Mouse (Mus musculus): ENCODE data around the gene Ctse.
A peak's percentile ranks its signal among the peaks of the same experiment; 100 is the strongest.
"Not testable (repeated sequence)": the region's sequence is repeated elsewhere in the genome, so short reads cannot be mapped to it uniquely, and the experiment has no call there.

Ctse gene

DNA sequence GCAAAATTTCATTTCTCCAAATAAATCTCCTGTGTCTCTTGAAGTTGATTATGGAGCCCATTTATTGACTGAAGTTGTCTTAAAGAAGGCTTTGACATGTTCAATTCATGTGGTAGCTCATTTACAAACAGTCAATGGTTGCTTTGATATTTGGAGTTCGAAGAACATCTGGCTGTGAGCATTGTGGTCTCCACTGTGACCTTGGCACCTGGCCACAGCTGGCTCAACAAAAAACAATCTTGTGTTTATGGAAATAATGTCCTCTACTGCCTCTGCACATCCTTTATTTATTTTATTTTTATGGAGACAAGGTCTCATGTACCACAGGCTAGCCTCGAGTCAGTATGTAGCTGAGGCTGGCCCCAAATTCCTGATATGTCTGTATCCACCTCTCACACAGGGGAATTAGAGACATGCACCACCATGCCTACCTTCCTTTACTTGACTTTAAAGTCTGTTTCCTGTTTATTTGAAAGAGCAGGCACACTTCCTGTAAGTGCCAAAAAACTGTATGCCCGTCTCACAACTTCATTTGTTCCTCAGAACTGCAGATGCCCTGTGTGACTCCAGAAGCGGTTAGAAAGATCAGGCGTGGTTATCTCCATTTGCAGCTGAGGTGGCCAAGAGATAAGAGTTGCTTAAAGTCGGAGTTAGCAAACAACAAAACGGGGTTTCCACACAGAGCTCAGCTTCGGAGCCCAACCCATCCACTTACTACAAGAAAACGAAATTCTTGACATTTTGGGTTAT lies at the start of gene Ctse:
Ctse (plus strand) TSS at position 516 of the 750 bp plus-strand sequence.
- peak; percentile 34 to 56 for DNase-seq (ENCODE audit: low spot score in 2 of 2)

DNA sequence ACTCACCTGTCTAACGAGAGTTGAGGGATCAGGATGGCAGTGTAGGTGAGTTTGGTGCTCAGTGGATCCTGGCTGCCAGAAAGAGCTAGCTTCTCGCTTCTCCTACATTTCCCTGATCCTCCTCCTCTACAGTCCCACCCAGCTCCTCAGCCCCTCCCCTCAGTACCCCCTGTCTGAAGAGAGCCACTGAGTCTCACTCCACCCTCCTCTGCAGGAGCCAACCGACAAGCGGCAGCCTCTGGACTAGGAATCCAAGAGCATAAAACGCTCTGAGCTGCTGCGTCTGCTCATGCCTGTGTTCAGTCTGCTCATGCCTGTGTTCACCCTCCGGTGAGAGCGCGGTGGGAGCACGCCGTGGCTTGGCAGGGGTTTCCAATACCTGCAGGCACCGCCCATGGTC lies 39.2 kb upstream of the Ctse start, which contains the start of gene Avpr1b:
Avpr1b (plus strand) TSS at position 335 of the 400 bp plus-strand sequence.
- no peak for DNase-seq (ENCODE audit: low spot score in 2 of 2)

DNA sequence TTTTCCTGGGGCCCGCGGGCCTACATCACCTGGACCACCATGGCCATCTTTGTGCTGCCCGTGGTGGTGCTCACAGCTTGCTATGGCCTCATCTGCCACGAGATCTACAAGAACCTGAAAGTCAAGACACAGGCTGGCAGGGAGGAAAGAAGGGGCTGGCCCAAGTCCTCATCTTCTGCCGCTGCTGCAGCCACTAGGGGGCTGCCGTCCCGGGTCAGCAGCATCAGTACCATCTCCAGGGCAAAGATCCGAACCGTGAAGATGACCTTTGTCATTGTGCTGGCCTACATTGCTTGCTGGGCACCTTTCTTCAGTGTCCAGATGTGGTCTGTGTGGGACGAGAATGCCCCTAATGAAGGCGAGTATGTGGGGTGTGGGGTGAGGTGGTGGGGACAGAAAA lies 37.8 kb upstream of the Ctse start:
- DNase-seq (ENCODE audit: low spot score in 2 of 2), result no peak

DNA sequence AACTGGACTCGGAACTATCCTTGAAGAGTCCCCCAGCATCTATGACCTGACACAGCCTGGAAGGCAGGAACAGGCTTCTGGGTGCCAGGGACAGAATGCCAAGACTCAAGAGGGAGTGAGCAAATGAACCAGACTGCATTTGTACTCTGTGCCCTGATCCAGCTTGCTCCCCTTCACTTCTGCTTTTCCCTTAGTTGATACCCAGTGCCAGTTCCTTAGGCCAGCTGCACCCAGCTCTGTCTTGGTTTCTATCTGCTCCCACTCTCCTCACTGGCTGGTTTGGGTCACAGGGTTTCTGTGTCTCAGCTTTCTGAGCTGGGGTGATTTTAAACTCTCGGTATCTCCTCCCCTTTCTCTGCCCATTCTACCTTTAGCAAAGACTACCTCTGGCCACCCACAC lies 31.4 kb upstream of the Ctse start:
- no peak for DNase-seq (ENCODE audit: low spot score in 2 of 2)

GRCm38 (mm10) chr1:131612556-131613155 lies 25.4 kb upstream of the Ctse start:
- DNase-seq (ENCODE audit: low spot score in 2 of 2), result peak in 1 of 2 experiments; percentile 19

DNA sequence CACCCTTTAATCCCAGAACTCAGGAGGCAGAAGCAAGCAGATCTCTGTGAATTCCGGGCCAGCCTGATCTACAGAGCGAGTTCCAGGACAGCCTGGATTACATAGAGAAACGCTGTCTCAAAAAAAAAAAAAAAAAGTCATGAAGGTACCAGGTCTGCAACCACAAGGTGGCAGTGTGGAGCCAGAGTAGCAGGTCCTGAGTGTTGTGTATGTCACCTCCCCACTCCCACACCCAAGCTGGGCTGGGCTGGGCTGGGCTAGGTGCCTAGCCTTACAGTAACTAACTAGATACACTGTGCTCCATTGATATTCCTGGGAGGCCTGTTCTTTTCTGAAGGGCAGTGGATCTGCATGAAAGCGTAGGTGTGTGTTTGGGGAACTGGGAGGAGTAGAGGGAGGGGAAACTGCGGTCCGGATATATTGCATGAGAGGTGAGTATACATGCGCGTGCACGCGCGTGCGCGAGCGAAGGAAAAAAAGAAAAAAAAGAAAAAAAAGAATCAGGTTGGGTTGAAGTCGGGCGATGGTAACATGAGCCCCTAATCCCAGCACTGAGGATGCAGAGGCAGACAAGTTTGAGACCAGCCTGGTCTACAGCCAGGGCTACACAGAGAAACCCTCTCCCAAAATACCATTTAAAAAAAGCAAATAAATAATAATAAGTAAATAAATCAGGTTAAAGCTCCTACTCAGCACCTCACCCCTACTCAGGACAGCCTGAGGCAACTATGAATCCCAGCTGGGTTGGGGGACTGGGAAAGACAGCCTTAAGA lies 24.6 kb upstream of the Ctse start:
- DNase-seq (ENCODE audit: low spot score in 2 of 2), result peak; percentile 78 to 85

DNA sequence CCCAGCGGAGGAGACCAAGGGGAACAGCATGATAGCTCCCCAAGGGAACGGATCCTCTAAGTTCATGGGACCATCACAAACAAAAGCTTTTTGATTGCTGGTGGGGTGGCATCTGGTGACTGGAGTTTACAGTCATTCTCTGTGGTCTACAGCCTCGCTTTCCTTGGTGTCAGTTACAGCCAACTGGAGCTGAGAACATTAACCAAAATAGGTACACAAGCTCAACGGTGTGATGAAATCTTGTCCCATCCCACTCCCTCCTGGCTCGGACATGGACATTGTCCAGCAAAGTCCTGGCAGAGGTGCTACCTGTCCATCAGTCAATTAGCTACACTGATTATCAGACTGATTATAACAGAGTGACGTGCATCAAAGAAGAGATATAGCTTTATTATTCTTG lies 23.5 kb upstream of the Ctse start:
- DNase-seq (ENCODE audit: low spot score in 2 of 2), result no peak

DNA sequence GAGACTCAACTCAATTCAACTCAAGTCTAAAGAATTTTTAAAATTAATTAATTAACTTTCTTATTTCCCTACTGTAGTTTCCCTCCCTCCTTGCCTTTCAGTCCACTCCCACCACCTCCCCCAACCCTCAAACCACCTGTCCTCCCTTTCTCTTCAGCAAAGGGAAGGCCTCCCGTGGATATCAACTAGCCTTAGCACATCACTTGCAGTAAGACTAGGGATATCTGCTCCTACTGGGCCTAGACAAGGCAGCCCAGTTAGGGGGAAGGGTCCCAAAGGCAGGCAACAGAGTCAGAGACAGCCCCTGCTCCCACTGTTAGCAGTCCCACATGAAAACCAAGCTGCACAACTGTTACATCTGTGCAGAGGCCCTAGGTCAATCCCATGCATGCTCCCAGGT lies 22.0 kb upstream of the Ctse start:
- no peak for DNase-seq (ENCODE audit: low spot score in 2 of 2)

DNA sequence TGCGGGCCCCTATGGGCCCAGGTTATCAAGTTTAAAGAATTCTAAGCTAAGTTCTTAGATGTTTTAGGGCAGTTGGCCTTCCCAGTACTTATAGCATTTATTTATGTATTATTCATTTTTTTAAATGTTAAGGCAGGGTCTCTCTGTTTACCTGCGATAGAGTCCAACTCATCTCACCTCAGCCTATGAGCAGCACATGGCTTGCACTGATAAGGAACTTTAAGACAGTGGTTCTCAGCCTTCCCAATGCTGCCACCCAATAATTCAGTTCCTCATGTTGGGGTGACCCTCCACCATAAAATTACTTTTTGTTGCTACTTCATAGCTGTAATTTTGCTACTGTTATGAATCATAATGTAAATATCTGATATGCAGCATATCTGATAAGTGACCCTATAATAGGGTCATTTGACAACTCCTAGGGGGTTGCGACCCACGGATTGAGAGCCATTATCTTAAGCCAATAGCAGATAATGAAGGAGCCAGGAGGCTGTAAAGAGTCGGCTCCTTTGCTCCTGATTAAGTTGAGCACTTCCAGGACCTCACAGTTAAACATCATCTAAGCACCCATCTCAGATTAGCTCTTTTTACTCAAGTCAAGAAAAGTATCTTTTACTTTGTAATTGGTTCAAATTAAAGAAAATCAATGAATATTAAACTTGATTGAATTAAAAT lies 21.4 kb upstream of the Ctse start:
- DNase-seq (ENCODE audit: low spot score in 2 of 2), result no peak

- no peak for DNase-seq (ENCODE audit: low spot score in 2 of 2)
These were observed 19.5 kb upstream of the Ctse start for GRCm38 (mm10) chr1:131618576-131618975.

DNA sequence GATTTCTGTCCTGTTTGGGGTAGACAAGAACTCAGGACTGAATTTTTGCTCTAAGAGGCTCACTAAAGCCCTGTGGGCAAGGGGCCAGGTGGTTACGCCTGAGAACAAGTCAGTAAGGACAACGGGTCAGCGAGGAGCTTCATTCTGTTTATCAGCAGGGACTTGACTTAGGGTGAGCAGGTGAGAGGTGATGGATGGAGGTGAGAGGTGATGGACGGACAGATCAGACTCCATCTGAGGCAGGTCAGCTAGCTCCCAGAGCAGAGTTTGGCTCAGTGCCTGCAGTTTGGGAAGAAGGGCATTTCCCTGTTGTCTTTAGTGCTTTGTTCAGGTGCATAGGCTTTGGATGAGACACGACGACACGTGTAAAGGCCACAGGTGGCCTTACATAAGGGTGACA lies 18.8 kb upstream of the Ctse start:
- DNase-seq (ENCODE audit: low spot score in 2 of 2), result no peak

GRCm38 (mm10) chr1:131623644-131624043 lies 14.5 kb upstream of the Ctse start:
- DNase-seq (ENCODE audit: low spot score in 2 of 2), result no peak

- no peak for DNase-seq (ENCODE audit: low spot score in 2 of 2)
These were observed 13.8 kb upstream of the Ctse start for GRCm38 (mm10) chr1:131624175-131624835.

- DNase-seq (ENCODE audit: low spot score in 2 of 2), result no peak
These were observed 11.9 kb upstream of the Ctse start for GRCm38 (mm10) chr1:131626200-131626599.

GRCm38 (mm10) chr1:131632216-131632615 lies 5.9 kb upstream of the Ctse start:
- not testable (repeated sequence) for DNase-seq (ENCODE audit: low spot score in 2 of 2)

- no peak for DNase-seq (ENCODE audit: low spot score in 2 of 2)
These were observed 3.6 kb upstream of the Ctse start for GRCm38 (mm10) chr1:131634495-131634894.

DNA sequence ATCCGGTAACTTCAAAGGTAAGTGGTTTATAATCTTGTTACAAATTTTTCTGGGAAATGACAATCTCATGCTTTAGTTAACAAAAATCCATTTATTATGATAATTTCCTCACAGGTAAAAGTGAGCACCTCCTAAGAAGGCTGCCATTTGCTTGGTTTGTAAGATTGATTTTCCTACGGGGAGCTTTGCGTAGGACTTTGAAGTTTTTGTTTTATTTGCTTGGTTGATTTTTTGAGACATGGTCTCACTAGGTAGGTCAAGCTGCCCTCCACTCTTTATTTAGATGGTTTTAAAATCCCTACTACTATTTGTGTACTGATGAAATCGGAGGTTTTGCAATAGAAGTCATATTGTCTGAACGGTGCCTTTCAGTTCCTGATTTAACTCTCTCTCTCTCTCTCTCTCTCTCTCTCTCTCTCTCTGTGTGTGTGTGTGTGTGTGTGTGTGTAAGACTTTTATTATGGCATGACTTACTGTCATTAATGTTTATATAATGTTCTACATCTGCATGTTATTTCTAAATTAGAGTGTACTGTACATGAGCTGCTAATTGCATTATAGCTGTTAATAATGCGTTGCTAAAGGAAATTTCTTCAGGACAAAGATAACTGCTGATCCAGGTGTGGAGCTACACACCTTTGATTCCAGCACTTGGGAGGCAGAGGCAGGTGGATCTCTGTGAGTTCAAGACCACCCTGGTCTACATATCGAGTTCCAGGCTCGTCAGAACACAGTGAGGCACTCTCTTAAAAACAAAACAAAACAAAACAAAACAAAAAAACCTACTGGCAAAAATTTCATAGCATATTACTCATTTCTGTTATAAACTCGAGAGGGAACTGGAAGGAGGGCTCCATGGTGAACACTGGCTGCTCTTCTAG lies 675 bp downstream of the Ctse start:
- DNase-seq (ENCODE audit: low spot score in 2 of 2), result no peak

DNA sequence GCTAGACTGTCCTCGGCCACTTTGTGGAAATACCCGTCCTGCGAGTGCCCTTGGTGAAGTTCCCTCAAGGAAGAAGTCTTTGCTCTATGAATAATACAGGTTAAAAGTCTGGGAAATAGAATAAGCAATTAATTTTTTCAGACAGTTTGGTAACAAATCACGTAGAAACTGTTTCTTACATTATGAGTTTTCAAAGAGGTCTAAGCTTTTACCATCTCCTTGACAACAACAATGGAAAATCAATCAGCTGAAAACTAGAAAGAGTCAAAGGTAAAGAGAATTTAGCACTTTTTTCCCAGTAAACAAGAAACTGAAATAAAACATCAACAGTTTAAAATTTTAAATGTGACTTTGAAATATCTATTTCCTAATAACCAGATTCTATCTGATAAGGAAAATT lies 2.0 kb downstream of the Ctse start:
- no peak for DNase-seq (ENCODE audit: low spot score in 2 of 2)

DNA sequence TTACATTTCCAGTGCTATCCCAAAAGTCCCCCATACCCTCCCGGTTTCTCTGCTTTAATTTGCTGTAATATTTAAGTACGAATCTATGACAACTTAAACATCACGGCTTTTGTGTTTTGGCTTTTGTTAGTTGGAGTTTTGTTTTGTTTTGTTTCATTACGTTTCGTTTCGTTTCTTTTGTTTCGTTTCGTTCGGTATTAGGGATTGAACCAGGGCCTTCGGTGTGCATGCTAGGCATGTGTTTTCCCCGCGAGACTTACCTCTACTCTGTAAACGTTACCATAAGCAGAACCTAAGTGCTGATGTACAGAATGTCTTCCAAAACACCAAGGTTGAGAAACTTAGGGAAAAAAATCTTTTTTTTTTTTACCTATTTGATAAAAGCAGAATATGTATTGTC lies 3.5 kb downstream of the Ctse start:
- no peak for DNase-seq (ENCODE audit: low spot score in 2 of 2)

DNA sequence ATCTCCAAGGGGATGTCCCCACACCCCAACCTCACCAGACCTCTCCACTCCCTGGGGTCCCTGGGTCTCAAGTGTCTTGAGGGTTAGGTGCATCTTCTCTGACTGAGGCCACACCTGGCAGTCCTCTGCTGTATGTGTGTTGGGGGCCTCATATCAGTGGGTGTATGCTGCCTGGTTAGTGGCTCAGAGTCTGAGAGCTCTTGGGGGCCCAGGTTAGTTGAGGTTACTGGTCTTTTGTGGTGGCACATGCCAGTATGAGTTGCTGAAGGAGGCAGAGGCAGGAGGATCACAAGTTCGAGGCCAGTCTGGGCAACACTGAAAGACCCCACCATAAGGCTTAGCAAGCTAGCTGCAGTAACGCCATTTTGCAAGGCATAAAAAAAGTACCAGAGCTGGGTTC lies 4.1 kb downstream of the Ctse start:
- no peak for DNase-seq (ENCODE audit: low spot score in 2 of 2)

All from spleen, postnatal 14 days (tissue).